Mouse (Mus musculus) stomach, postnatal 0 days (tissue): ENCODE measurements at regions not wholly inside any gene's neighbourhood (a gene's known extent, or its start where the extent isn't known, plus 50 kb on each side); places are given as distances from the start of the nearest gene placed in this dataset.

Source experiments
- CTCF ChIP-seq: IDR thresholded peaks from 2 replicates; pipeline ENCODE4 v1.5.1; 2016; ENCODE audit warnings: antibody characterized with exemption, low read depth, mild to moderate bottlenecking, moderate library complexity
- EP300 ChIP-seq: optimal IDR thresholded peaks from 2 replicates; pipeline ENCODE3; 2016; ENCODE audit warnings: antibody characterized with exemption

GRCm38 (mm10) chr6:84391016-84391415, 202.7 kb downstream of the Cyp26b1 start:
- no peak for TF ChIP-seq CTCF
- no peak for TF ChIP-seq EP300
